Mouse (Mus musculus): ENCODE results near the gene Rbp3. TPM values are rescaled to one million over a fixed set of nuclear protein-coding genes. Genes with fewer than 3 reads are reported as not detected.

Gene Rbp3
- total and polyA plus RNA-seq, 2 experiments from 2014 or later = 0.16 to 0.31 TPM

DNA sequence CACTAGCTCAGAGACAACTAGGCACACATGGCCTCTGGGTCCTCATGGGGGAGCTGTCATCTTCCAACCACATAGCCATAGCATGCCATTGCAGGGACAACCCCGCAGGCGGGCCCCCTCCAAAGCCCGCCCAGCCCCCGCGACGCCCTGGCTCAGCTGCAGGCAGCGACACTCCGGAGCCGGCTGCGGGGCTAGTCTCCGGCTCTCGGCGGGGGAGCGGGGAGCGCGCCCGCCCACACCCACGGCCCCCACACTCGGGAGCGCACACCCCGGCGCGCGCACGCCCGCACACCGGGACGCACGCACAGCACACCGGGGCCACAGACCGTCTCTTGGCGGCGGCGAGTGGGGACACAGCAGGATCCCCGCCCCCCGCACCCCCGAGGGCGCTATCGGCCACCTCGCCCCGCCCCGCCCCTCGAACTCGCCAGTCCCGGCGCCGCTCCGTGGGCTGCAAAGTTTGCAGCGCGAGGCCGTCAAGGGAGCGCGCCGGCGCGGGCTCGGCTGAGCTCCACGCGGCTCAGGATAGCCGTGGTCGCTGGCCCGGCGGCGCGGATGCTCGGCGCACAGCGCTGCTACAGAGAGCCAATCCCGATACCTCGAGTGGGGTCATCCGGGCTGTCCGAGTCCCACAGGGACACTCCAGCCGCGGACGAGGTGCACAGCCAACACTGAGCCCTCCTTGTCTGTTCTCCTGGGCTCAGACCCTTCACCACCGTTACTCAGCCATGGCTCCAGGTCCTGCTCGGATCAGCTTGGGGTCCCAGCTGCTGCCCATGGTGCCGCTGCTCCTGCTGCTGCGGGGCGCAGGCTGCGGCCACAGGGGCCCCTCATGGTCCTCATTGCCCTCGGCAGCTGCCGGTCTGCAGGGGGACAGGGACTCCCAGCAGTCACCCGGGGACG, 30.4 kb upstream of the Rbp3 start, which contains the start of gene Gdf10:
Gene Gdf10 (plus strand): TSS at position 420 of the 903 bp plus-strand sequence.
- Histone ChIP-seq H3K4me3 (ENCODE audit: low read depth, low read length) (peak within 1 kb of the TSS; percentile 60), H3K9ac (replicated peaks; ENCODE audit: low read length, poor library complexity, severe bottlenecking) (peak within 1 kb of the TSS; percentile 55), H3K27ac (ENCODE audit: low read depth, low read length) (no peak within 1 kb of the TSS), H3K36me3 (ENCODE audit: insufficient read depth, low read length) (no peaks in the 10 kb centered on the region), H3K9me3 (ENCODE audit: low read length) (no peaks in the 10 kb centered on the region), H3K27me3 (ENCODE audit: insufficient read depth, low read length) (peaks cover 22% of the 10 kb centered on the region), H3K4me1 (ENCODE audit: insufficient read depth, low read length) (no peaks in the 10 kb centered on the region; the same call in 1 of the 2 replicates), H3K4me2 (ENCODE audit: low read depth, low read length, poor library complexity, severe bottlenecking) (peak within 1 kb of the TSS; percentile 98)
- peak; percentile 39; the same call in 1 of the 2 replicates for TF ChIP-seq CTCF (IDR thresholded peaks at IDR 0.05)
- ATAC-seq (ENCODE audit: low FRiP score) = peak; percentile 63
- WGBS = under 1% methylated on average over 68 of the region's 85 CpGs
- peak; percentile 49 for DNase-seq (ENCODE audit: low spot score)

- Histone ChIP-seq H3K36me3 (ENCODE audit: insufficient read depth, low read length) (no peaks in the 10 kb centered on the region), H3K9ac (replicated peaks; ENCODE audit: low read length, poor library complexity, severe bottlenecking) (no peak overlapping the region), H3K9me3 (ENCODE audit: low read length) (no peaks in the 10 kb centered on the region), H3K4me3 (ENCODE audit: low read depth, low read length) (no peak overlapping the region), H3K27ac (ENCODE audit: low read depth, low read length) (no peak overlapping the region), H3K27me3 (ENCODE audit: insufficient read depth, low read length) (no peaks in the 10 kb centered on the region), H3K4me2 (ENCODE audit: low read depth, low read length, poor library complexity, severe bottlenecking) (no peak overlapping the region), H3K4me1 (ENCODE audit: insufficient read depth, low read length) (no peaks in the 10 kb centered on the region)
- TF ChIP-seq CTCF (IDR thresholded peaks at IDR 0.05) = no peak
- no peak for DNase-seq (ENCODE audit: low spot score)
- no peak for ATAC-seq (ENCODE audit: low FRiP score)
- 66% methylated on average over 17 of the region's 17 CpGs for WGBS
Measured at GRCm38 (mm10) chr14:33931853-33932252, 21.9 kb upstream of the Rbp3 start.

GRCm38 (mm10) chr14:33932935-33933703, 20.7 kb upstream of the Rbp3 start:
- Histone ChIP-seq H3K4me1 (ENCODE audit: insufficient read depth, low read length) (no peaks in the 10 kb centered on the region), H3K4me2 (ENCODE audit: low read depth, low read length, poor library complexity, severe bottlenecking) (no peak overlapping the region), H3K27me3 (ENCODE audit: insufficient read depth, low read length) (no peaks in the 10 kb centered on the region), H3K9ac (replicated peaks; ENCODE audit: low read length, poor library complexity, severe bottlenecking) (no peak overlapping the region), H3K9me3 (ENCODE audit: low read length) (no peaks in the 10 kb centered on the region), H3K27ac (ENCODE audit: low read depth, low read length) (no peak overlapping the region), H3K36me3 (ENCODE audit: insufficient read depth, low read length) (no peaks in the 10 kb centered on the region), H3K4me3 (ENCODE audit: low read depth, low read length) (no peak overlapping the region)
- ATAC-seq (ENCODE audit: low FRiP score) = no peak
- WGBS = 62% methylated on average over 10 of the region's 10 CpGs
- TF ChIP-seq CTCF (IDR thresholded peaks at IDR 0.05) = peak; percentile 72
- DNase-seq (ENCODE audit: low spot score) = peak; percentile 67

- ATAC-seq (ENCODE audit: low FRiP score) (no peak), DNase-seq (ENCODE audit: low spot score) (peak; percentile 62)
- Histone ChIP-seq H3K4me1 (ENCODE audit: insufficient read depth, low read length) (no peaks in the 10 kb centered on the region), H3K4me2 (ENCODE audit: low read depth, low read length, poor library complexity, severe bottlenecking) (no peak overlapping the region), H3K4me3 (ENCODE audit: low read depth, low read length) (no peak overlapping the region), H3K27ac (ENCODE audit: low read depth, low read length) (no peak overlapping the region), H3K9me3 (ENCODE audit: low read length) (no peaks in the 10 kb centered on the region), H3K9ac (replicated peaks; ENCODE audit: low read length, poor library complexity, severe bottlenecking) (no peak overlapping the region), H3K27me3 (ENCODE audit: insufficient read depth, low read length) (no peaks in the 10 kb centered on the region), H3K36me3 (ENCODE audit: insufficient read depth, low read length) (no peaks in the 10 kb centered on the region)
- 42% methylated on average over 5 of the region's 5 CpGs for WGBS
- peak; percentile 79 for TF ChIP-seq CTCF (IDR thresholded peaks at IDR 0.05)
Measured at GRCm38 (mm10) chr14:33933778-33934317, 20.0 kb upstream of the Rbp3 start.

DNA sequence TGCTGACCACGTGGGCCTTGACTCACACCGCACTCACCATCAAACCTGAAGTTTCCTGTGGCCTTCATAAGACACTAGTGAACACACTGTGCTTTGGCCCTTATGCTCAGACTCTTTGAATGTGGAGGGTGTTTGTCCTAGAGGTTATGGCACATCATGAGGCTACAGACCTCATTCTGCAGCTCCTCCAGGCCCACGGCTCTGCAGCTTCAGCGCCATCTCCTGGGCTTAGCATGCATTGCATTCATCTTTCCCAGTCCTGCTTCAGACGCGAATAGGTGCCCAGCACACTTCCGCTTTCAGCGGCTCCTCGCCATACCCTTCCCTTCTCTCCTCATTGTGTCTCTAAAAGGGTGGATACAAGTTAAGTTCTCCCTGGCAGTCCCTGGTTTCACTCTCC, 14.7 kb upstream of the Rbp3 start:
- Histone ChIP-seq H3K4me3 (ENCODE audit: low read depth, low read length) (no peak overlapping the region), H3K9ac (replicated peaks; ENCODE audit: low read length, poor library complexity, severe bottlenecking) (no peak overlapping the region), H3K4me2 (ENCODE audit: low read depth, low read length, poor library complexity, severe bottlenecking) (peak overlapping the region; percentile 27; the same call in 1 of the 2 replicates), H3K27ac (ENCODE audit: low read depth, low read length) (no peak overlapping the region), H3K9me3 (ENCODE audit: low read length) (no peaks in the 10 kb centered on the region), H3K27me3 (ENCODE audit: insufficient read depth, low read length) (no peaks in the 10 kb centered on the region), H3K4me1 (ENCODE audit: insufficient read depth, low read length) (no peaks in the 10 kb centered on the region), H3K36me3 (ENCODE audit: insufficient read depth, low read length) (no peaks in the 10 kb centered on the region)
- DNase-seq (ENCODE audit: low spot score) (peak; percentile 80), ATAC-seq (ENCODE audit: low FRiP score) (0 out of 2 replicates have a peak, but pooled peaks have one; percentile 10)
- 31% methylated on average over 9 of the region's 9 CpGs for WGBS
- TF ChIP-seq CTCF (IDR thresholded peaks at IDR 0.05) = peak; percentile 92
